Mouse (Mus musculus) liver, embryonic 11.5 days (tissue): ENCODE results near the gene Plod2. TPM values are rescaled to one million over a fixed set of nuclear protein-coding genes. Genes with fewer than 3 reads are reported as not detected.

Experiments
- ATAC-seq: fragments of 200-750 bp; cut with Nextera tagmentation; replicated peaks from 2 replicates; pipeline ENCODE4 v1.8.0; 2017; ENCODE audit warnings: moderate number of reproducible peaks, mild to moderate bottlenecking, moderate TSS enrichment, moderate library complexity; ENCODE audit not compliant: low FRiP score
- DNase-seq: peaks from one replicate; pipeline ENCODE4 v3.0.0-alpha.2; 2017; ENCODE audit warnings: low spot score
- H3K27ac ChIP-seq: fragments of 300-500 bp; sonication (generic); 2 replicates; pipeline ENCODE4 v1.5.1; 2014; ENCODE audit warnings: mild to moderate bottlenecking, low read depth, low read length, control low read depth
- H3K27me3 ChIP-seq: fragments of 300-500 bp; sonication (generic); replicated peaks from 2 replicates; pipeline ENCODE4 v1.6.1; 2014; ENCODE audit warnings: low read length, mixed read lengths; ENCODE audit not compliant: control insufficient read depth, insufficient read depth
- H3K36me3 ChIP-seq: fragments of 300-500 bp; sonication (generic); 2 replicates; pipeline ENCODE4 v1.6.1; 2014; ENCODE audit warnings: mild to moderate bottlenecking, low read length, moderate library complexity, mixed read lengths; ENCODE audit not compliant: control insufficient read depth, insufficient read depth
- H3K4me1 ChIP-seq: fragments of 300-500 bp; sonication (generic); replicated peaks from 2 replicates; pipeline ENCODE4 v1.6.1; 2014; ENCODE audit warnings: low read length, mixed read lengths; ENCODE audit not compliant: control insufficient read depth, insufficient read depth
- H3K4me2 ChIP-seq: fragments of 300-500 bp; sonication (generic); 2 replicates; pipeline ENCODE4 v1.6.1; 2014; ENCODE audit warnings: mild to moderate bottlenecking, control low read depth, moderate library complexity
- H3K4me3 ChIP-seq: fragments of 300-500 bp; sonication (generic); 2 replicates; pipeline ENCODE4 v1.5.1; 2014; ENCODE audit warnings: low read depth, low read length, control low read depth
- H3K9ac ChIP-seq: fragments of 300-500 bp; sonication (generic); 2 replicates; pipeline ENCODE4 v1.6.1; 2014; ENCODE audit warnings: low read depth, low read length, control low read depth
- H3K9me3 ChIP-seq: fragments of 300-500 bp; sonication (generic); 2 replicates; pipeline ENCODE4 v1.6.1; 2016; ENCODE audit warnings: low read length, inconsistent platforms, mixed read lengths; ENCODE audit not compliant: control insufficient read depth
- WGBS: fragments of 180-500 bp; shearing (Covaris S2); extraction: QIAGEN DNeasy Blood & Tissue Kit; methylation state at CpG from one replicate; pipeline ENCODE4 v1.1.7; 2014; 5-methylcytosine and 5-hydroxymethylcytosine counted together
- polyA plus RNA-seq: library from polyadenylated mRNA; unstranded; fragments of >200 nt; fragmentation: Nextera tagmentation; extraction: Ambion mirVana; gene quantifications from 2 replicates; pipeline ENCODE4 v1.2.1, GENCODE M21; 2014

The Plod2 gene
- polyA plus RNA-seq, 1 experiment from 2014 or later = 17.3 TPM

GRCm38 (mm10) chr9:92587391-92587790 lies 45.4 kb downstream of the Plod2 start:
- ATAC-seq (no peak; the same call in 1 of the 2 replicates), DNase-seq (no peak)
- H3K27me3 ChIP-seq = no peaks in the 10 kb centered on the region
- H3K4me2 ChIP-seq = no peak overlapping the region
- no peak overlapping the region for H3K4me3 ChIP-seq
- H3K36me3 ChIP-seq = peaks cover 2% of the 10 kb centered on the region; the same call in 1 of the 2 replicates
- no peaks in the 10 kb centered on the region for H3K9me3 ChIP-seq
- no peak overlapping the region for H3K9ac ChIP-seq
- 91% methylated on average over 8 of the region's 8 CpGs for WGBS
- H3K4me1 ChIP-seq = no peaks in the 10 kb centered on the region
- no peak overlapping the region for H3K27ac ChIP-seq

- H3K27me3 ChIP-seq = no peaks in the 10 kb centered on the region
- H3K9me3 ChIP-seq = no peaks in the 10 kb centered on the region
- no peak overlapping the region for H3K4me2 ChIP-seq
- 86% methylated on average over 1 of the region's 1 CpGs for WGBS
- peaks cover 2% of the 10 kb centered on the region; the same call in 1 of the 2 replicates for H3K36me3 ChIP-seq
- ATAC-seq (no peak), DNase-seq (no peak)
- H3K9ac ChIP-seq = no peak overlapping the region
- H3K27ac ChIP-seq = no peak overlapping the region
- no peaks in the 10 kb centered on the region for H3K4me1 ChIP-seq
- no peak overlapping the region for H3K4me3 ChIP-seq
Measured at GRCm38 (mm10) chr9:92588226-92588625, 46.2 kb downstream of the Plod2 start.

GRCm38 (mm10) chr9:92589021-92589420 lies 47.0 kb downstream of the Plod2 start:
- Histone ChIP-seq H3K4me2 (no peak overlapping the region), H3K9ac (no peak overlapping the region), H3K27me3 (no peaks in the 10 kb centered on the region), H3K9me3 (no peaks in the 10 kb centered on the region), H3K27ac (no peak overlapping the region), H3K4me1 (no peaks in the 10 kb centered on the region), H3K4me3 (no peak overlapping the region), H3K36me3 (peaks cover 2% of the 10 kb centered on the region; the same call in 1 of the 2 replicates)
- ATAC-seq (no peak), DNase-seq (no peak)
- 87% methylated on average over 5 of the region's 5 CpGs for WGBS

- Histone ChIP-seq H3K4me2 (no peak overlapping the region), H3K27ac (no peak overlapping the region), H3K4me1 (no peaks in the 10 kb centered on the region), H3K4me3 (no peak overlapping the region), H3K27me3 (no peaks in the 10 kb centered on the region), H3K9ac (no peak overlapping the region), H3K36me3 (no peaks in the 10 kb centered on the region), H3K9me3 (no peaks in the 10 kb centered on the region)
- WGBS = 86% methylated on average over 5 of the region's 5 CpGs
- ATAC-seq (no peak), DNase-seq (no peak)
Measured at GRCm38 (mm10) chr9:92591482-92591881, 49.5 kb downstream of the Plod2 start.

- ATAC-seq (no peak), DNase-seq (no peak)
- no peaks in the 10 kb centered on the region for H3K9me3 ChIP-seq
- no peak overlapping the region for H3K4me3 ChIP-seq
- no peak overlapping the region for H3K9ac ChIP-seq
- H3K27ac ChIP-seq = no peak overlapping the region
- WGBS = 90% methylated on average over 8 of the region's 8 CpGs
- H3K27me3 ChIP-seq = no peaks in the 10 kb centered on the region
- H3K4me1 ChIP-seq = no peaks in the 10 kb centered on the region
- H3K36me3 ChIP-seq = no peaks in the 10 kb centered on the region
- H3K4me2 ChIP-seq = no peak overlapping the region
Measured at GRCm38 (mm10) chr9:92592757-92593156, 50.7 kb downstream of the Plod2 start.

- DNase-seq = no peak
- Histone ChIP-seq H3K27me3 (no peaks in the 10 kb centered on the region), H3K9me3 (no peaks in the 10 kb centered on the region), H3K27ac (no peak overlapping the region), H3K9ac (no peak overlapping the region), H3K36me3 (no peaks in the 10 kb centered on the region), H3K4me3 (no peak overlapping the region), H3K4me2 (no peak overlapping the region), H3K4me1 (no peaks in the 10 kb centered on the region)
- ATAC-seq = no peak
- 81% methylated on average over 6 of the region's 6 CpGs for WGBS
Measured at GRCm38 (mm10) chr9:92594491-92594890, 52.5 kb downstream of the Plod2 start.

GRCm38 (mm10) chr9:92595296-92595695 lies 53.3 kb downstream of the Plod2 start:
- DNase-seq (no peak), ATAC-seq (no peak)
- WGBS = 86% methylated on average over 4 of the region's 4 CpGs

GRCm38 (mm10) chr9:92596916-92597547 lies 55.0 kb downstream of the Plod2 start:
- Histone ChIP-seq H3K27ac (no peak overlapping the region), H3K9me3 (no peaks in the 10 kb centered on the region), H3K4me2 (no peak overlapping the region), H3K36me3 (no peaks in the 10 kb centered on the region), H3K9ac (no peak overlapping the region), H3K4me3 (no peak overlapping the region), H3K27me3 (no peaks in the 10 kb centered on the region), H3K4me1 (no peaks in the 10 kb centered on the region)
- no peak for ATAC-seq
- WGBS = 92% methylated on average over 9 of the region's 9 CpGs
- no peak for DNase-seq

More at GRCm38 (mm10) chr9:92595296-92595695, 53.3 kb downstream of the Plod2 start:
- H3K9ac ChIP-seq = no peak overlapping the region
- H3K4me2 ChIP-seq = no peak overlapping the region
- no peaks in the 10 kb centered on the region for H3K9me3 ChIP-seq
- H3K27ac ChIP-seq = no peak overlapping the region
- H3K4me3 ChIP-seq = no peak overlapping the region
- H3K36me3 ChIP-seq = no peaks in the 10 kb centered on the region
- no peaks in the 10 kb centered on the region for H3K27me3 ChIP-seq
- H3K4me1 ChIP-seq = no peaks in the 10 kb centered on the region

- ATAC-seq (no peak), DNase-seq (no peak)
- H3K27me3 ChIP-seq = no peaks in the 10 kb centered on the region
- no peak overlapping the region for H3K27ac ChIP-seq
- no peaks in the 10 kb centered on the region for H3K36me3 ChIP-seq
- no peaks in the 10 kb centered on the region for H3K4me1 ChIP-seq
- 60% methylated on average over 11 of the region's 11 CpGs for WGBS
- H3K4me2 ChIP-seq = no peak overlapping the region
- no peaks in the 10 kb centered on the region for H3K9me3 ChIP-seq
- no peak overlapping the region for H3K4me3 ChIP-seq
- H3K9ac ChIP-seq = no peak overlapping the region
Measured at GRCm38 (mm10) chr9:92597776-92598175, 55.8 kb downstream of the Plod2 start.
